Mouse (Mus musculus): Measurements from ENCODE around the gene Tbc1d9. TPM values are rescaled to one million over a fixed set of nuclear protein-coding genes. Genes with fewer than 3 reads are reported as not detected.

The Tbc1d9 gene
- polyA plus RNA-seq, 1 experiment from 2014 or later: 2.2 TPM

DNA sequence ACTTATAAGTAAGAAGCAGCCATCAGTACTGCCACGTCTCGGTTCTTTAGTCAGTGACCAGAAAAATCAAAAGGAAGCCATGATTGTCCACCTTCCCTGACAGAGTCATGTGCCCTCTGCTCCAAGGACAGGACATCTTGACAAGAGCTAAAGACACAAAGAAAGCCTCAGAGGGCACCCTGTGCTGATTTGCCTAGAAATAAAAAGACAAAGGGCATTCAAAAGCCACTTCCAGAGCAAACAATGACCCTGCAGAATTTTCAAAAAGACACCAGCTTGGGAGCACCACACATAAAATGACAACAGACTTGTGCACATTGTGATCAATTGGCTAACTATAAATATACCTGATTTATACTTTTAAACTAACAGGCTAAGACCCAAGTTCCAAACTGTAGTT, 150.5 kb downstream of the Tbc1d9 start:
- DNase-seq (no peak), ATAC-seq (ENCODE audit: insufficient read depth) (no peak)
- no peak overlapping the region for H3K4me2 ChIP-seq
- no peak overlapping the region for H3K9ac ChIP-seq
- no peaks in the 10 kb centered on the region for H3K9me3 ChIP-seq (ENCODE audit: low read depth, low read length)
- H3K36me3 ChIP-seq (ENCODE audit: insufficient read depth): peaks cover 29% of the 10 kb centered on the region
- no peaks in the 10 kb centered on the region for H3K4me1 ChIP-seq (ENCODE audit: insufficient read depth)
- no peaks in the 10 kb centered on the region for H3K27me3 ChIP-seq (ENCODE audit: insufficient read depth, low read length)
- WGBS: 81% methylated on average over 2 of the region's 2 CpGs
- H3K4me3 ChIP-seq (ENCODE audit: low read depth, low read length): no peak overlapping the region
- H3K27ac ChIP-seq (ENCODE audit: low read depth): no peak overlapping the region
- TF ChIP-seq CTCF (IDR thresholded peaks at IDR 0.05; ENCODE audit: low read depth): no peak

DNA sequence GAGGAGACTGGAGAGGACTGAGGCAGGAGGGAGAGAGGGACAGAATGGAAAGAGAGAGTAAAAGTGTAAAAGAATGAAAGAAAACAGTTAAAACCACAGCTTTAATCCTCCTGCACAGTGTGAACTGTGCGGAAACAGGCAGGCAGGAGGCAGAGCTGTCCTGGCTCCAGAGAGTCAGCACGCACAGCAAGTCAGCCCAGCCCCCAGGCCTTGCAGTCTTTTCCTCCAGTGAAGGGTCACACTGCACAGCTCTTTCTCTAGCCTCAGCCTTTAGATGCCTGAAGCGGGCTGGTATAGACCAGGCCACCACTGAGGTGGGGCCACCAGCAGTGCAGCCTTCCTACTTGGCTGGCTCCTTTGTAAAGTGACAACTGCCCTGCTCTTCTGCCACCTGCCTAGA, 155.4 kb downstream of the Tbc1d9 start:
- H3K4me1 ChIP-seq (ENCODE audit: insufficient read depth): no peaks in the 10 kb centered on the region
- no peak overlapping the region for H3K9ac ChIP-seq
- H3K9me3 ChIP-seq (ENCODE audit: low read depth, low read length): no peaks in the 10 kb centered on the region
- DNase-seq (no peak), ATAC-seq (ENCODE audit: insufficient read depth) (no peak)
- H3K27me3 ChIP-seq (ENCODE audit: insufficient read depth, low read length): no peaks in the 10 kb centered on the region
- H3K27ac ChIP-seq (ENCODE audit: low read depth): no peak overlapping the region
- H3K4me2 ChIP-seq: no peak overlapping the region
- no peak for TF ChIP-seq CTCF (IDR thresholded peaks at IDR 0.05; ENCODE audit: low read depth)
- 89% methylated on average over 3 of the region's 3 CpGs for WGBS
- H3K4me3 ChIP-seq (ENCODE audit: low read depth, low read length): no peak overlapping the region
- peaks cover 40% of the 10 kb centered on the region for H3K36me3 ChIP-seq (ENCODE audit: insufficient read depth)

DNA sequence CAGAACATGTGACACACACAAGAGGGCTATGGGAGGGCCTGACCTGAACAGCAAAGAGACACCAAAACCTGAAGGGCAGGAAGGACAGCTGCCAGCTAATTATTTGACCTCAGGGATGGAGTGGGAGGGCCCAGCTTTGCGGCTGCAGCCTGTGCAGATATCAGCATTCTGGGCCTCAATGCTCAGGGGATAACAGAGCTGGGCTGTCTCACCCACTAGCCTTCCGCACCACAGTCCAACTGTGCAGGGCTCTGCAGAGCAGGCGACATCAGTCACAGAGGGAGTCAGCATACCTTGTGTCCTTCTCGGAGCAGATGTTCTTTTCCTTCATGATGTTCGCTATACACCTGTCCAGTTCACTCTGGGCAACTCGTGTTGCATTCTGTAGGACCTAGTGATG, 157.2 kb downstream of the Tbc1d9 start:
- no peaks in the 10 kb centered on the region for H3K27me3 ChIP-seq (ENCODE audit: insufficient read depth, low read length)
- no peak overlapping the region for H3K4me2 ChIP-seq
- no peak overlapping the region for H3K27ac ChIP-seq (ENCODE audit: low read depth)
- no peak for DNase-seq
- no peaks in the 10 kb centered on the region for H3K9me3 ChIP-seq (ENCODE audit: low read depth, low read length)
- 94% methylated on average over 6 of the region's 6 CpGs for WGBS
- H3K4me3 ChIP-seq (ENCODE audit: low read depth, low read length): no peak overlapping the region
- ATAC-seq (ENCODE audit: insufficient read depth): no peak
- TF ChIP-seq CTCF (IDR thresholded peaks at IDR 0.05; ENCODE audit: low read depth): no peak
- H3K4me1 ChIP-seq (ENCODE audit: insufficient read depth): no peaks in the 10 kb centered on the region
- peaks cover 38% of the 10 kb centered on the region for H3K36me3 ChIP-seq (ENCODE audit: insufficient read depth)
- no peak overlapping the region for H3K9ac ChIP-seq

Other genes with a start within 250 kb of the Tbc1d9 start
- 1.2 TPM in 2 replicates for gene Gm10645, start 818 bp downstream of the Tbc1d9 start, polyA plus RNA-seq (2014; fragmentation: Nextera tagmentation; extraction: Ambion mirVana)
- not detected in 2 replicates for gene Ucp1, start 125.0 kb downstream of the Tbc1d9 start, polyA plus RNA-seq (2014; fragmentation: Nextera tagmentation; extraction: Ambion mirVana)
- gene Elmod2, start 167.1 kb downstream of the Tbc1d9 start, polyA plus RNA-seq (2014; fragmentation: Nextera tagmentation; extraction: Ambion mirVana): 15.9 and 16.2 TPM in 2 replicates
- gene Mgat4d, start 183.1 kb downstream of the Tbc1d9 start, polyA plus RNA-seq (2014; fragmentation: Nextera tagmentation; extraction: Ambion mirVana): not detected in 2 replicates
- 0.05 and 0.12 TPM in 2 replicates for gene Clgn, start 224.5 kb downstream of the Tbc1d9 start, polyA plus RNA-seq (2014; fragmentation: Nextera tagmentation; extraction: Ambion mirVana)

Measured in lung, embryonic 14.5 days (tissue).